Mouse (Mus musculus) forebrain, embryonic 13.5 days (tissue): ENCODE data around the gene Hand1. TPM values are rescaled to one million over a fixed set of nuclear protein-coding genes. Genes with fewer than 3 reads are reported as not detected.
"Not testable (repeated sequence)": the region's sequence is repeated elsewhere in the genome, so short reads cannot be mapped to it uniquely, and the experiment has no call there.

ENCODE experiments used
- ATAC-seq: fragments of 200-750 bp; cut with Nextera tagmentation; 2 replicates; pipeline ENCODE4 v1.8.0; 2017
- H3K27ac ChIP-seq: fragments of 300-500 bp; sonication (generic); 2 replicates; pipeline ENCODE4 v1.5.1; 2015; ENCODE audit warnings: inconsistent platforms, mild to moderate bottlenecking, moderate library complexity
- H3K27me3 ChIP-seq: fragments of 300-500 bp; sonication (generic); 2 replicates; pipeline ENCODE4 v1.6.1; 2015; ENCODE audit warnings: mild to moderate bottlenecking, inconsistent platforms
- H3K36me3 ChIP-seq: fragments of 300-500 bp; sonication (generic); 2 replicates; pipeline ENCODE4 v1.6.1; 2015; ENCODE audit warnings: mild to moderate bottlenecking, inconsistent platforms; ENCODE audit not compliant: poor library complexity, severe bottlenecking
- H3K4me1 ChIP-seq: fragments of 300-500 bp; sonication (generic); 2 replicates; pipeline ENCODE4 v1.6.1; 2015; ENCODE audit warnings: inconsistent platforms
- H3K4me2 ChIP-seq: fragments of 300-500 bp; sonication (generic); 2 replicates; pipeline ENCODE4 v1.6.1; 2015; ENCODE audit warnings: inconsistent platforms, mild to moderate bottlenecking, moderate library complexity
- H3K4me3 ChIP-seq: fragments of 300-500 bp; sonication (generic); 2 replicates; pipeline ENCODE4 v1.5.1; 2015; ENCODE audit warnings: mild to moderate bottlenecking, inconsistent platforms
- H3K9ac ChIP-seq: fragments of 300-500 bp; sonication (generic); 2 replicates; pipeline ENCODE4 v1.6.1; 2015; ENCODE audit warnings: mild to moderate bottlenecking, inconsistent platforms
- H3K9me3 ChIP-seq: fragments of 300-500 bp; sonication (generic); replicated peaks from 2 replicates; pipeline ENCODE4 v1.6.1; 2016; ENCODE audit warnings: inconsistent platforms
- WGBS: fragments of 180-500 bp; shearing (Covaris S2); methylation state at CpG from one replicate; pipeline ENCODE4 v1.1.7; 2015; 5-methylcytosine and 5-hydroxymethylcytosine counted together
- polyA plus RNA-seq: library from polyadenylated mRNA; unstranded; fragments of >200 nt; fragmentation: Nextera tagmentation; extraction: Ambion mirVana; gene quantifications from 2 replicates; pipeline ENCODE4 v1.2.1, GENCODE M21; 2015

The Hand1 gene
- polyA plus RNA-seq, 1 experiment from 2014 or later: not detected

DNA sequence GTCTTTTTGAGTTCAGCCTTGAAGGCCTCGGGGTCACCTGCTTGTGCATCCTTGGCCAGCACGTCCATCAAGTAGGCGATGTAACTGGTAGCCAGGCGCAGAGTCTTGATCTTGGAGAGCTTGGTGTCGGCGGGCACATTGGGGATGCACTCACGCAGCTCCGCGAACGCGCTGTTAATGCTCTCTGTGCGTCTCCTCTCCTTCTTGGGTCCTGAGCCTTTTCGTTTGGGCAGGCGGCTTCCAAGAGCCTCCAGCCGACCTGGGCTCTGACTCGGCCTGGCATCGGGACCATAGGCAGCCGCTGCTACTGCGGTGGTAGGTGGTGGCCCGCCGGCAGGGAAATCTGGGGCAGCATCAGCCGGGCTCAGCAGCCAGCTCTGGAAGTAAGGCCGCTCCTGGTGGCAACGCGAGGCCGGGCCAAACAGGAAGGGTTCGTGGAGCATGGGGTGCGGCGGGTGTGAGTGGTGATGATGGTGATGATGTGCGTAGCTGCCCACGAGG, 1.3 kb downstream of the Hand1 start:
- 2% methylated on average over 31 of the region's 31 CpGs for WGBS
- H3K36me3 ChIP-seq: no peaks in the 10 kb centered on the region
- no peak overlapping the region for H3K27ac ChIP-seq
- H3K27me3 ChIP-seq: peaks cover 99% of the 10 kb centered on the region
- peaks cover 22% of the 10 kb centered on the region for H3K4me1 ChIP-seq
- no peak overlapping the region; the same call in 1 of the 2 replicates for H3K4me3 ChIP-seq
- H3K4me2 ChIP-seq: no peak overlapping the region
- no peaks in the 10 kb centered on the region for H3K9me3 ChIP-seq
- no peak overlapping the region for H3K9ac ChIP-seq
- ATAC-seq: no peak

- H3K9ac ChIP-seq: no peak overlapping the region
- no peaks in the 10 kb centered on the region for H3K9me3 ChIP-seq
- WGBS: 13% methylated on average over 17 of the region's 17 CpGs
- H3K27ac ChIP-seq: no peak overlapping the region
- peaks cover 22% of the 10 kb centered on the region for H3K4me1 ChIP-seq
- ATAC-seq: no peak
- H3K27me3 ChIP-seq: peaks cover 97% of the 10 kb centered on the region
- H3K4me3 ChIP-seq: no peak overlapping the region
- no peak overlapping the region for H3K4me2 ChIP-seq
- no peaks in the 10 kb centered on the region for H3K36me3 ChIP-seq
These were observed 2.5 kb downstream of the Hand1 start for GRCm38 (mm10) chr11:57829871-57830775.

- no peak overlapping the region for H3K27ac ChIP-seq
- 2% methylated on average over 53 of the region's 53 CpGs for WGBS
- no peak overlapping the region for H3K4me3 ChIP-seq
- no peaks in the 10 kb centered on the region for H3K9me3 ChIP-seq
- H3K4me2 ChIP-seq: no peak overlapping the region
- H3K36me3 ChIP-seq: no peaks in the 10 kb centered on the region
- ATAC-seq: no peak
- no peak overlapping the region for H3K9ac ChIP-seq
- H3K27me3 ChIP-seq: peaks cover 97% of the 10 kb centered on the region
- H3K4me1 ChIP-seq: peaks cover 22% of the 10 kb centered on the region
These were observed 3.4 kb downstream of the Hand1 start for GRCm38 (mm10) chr11:57828955-57829870.

DNA sequence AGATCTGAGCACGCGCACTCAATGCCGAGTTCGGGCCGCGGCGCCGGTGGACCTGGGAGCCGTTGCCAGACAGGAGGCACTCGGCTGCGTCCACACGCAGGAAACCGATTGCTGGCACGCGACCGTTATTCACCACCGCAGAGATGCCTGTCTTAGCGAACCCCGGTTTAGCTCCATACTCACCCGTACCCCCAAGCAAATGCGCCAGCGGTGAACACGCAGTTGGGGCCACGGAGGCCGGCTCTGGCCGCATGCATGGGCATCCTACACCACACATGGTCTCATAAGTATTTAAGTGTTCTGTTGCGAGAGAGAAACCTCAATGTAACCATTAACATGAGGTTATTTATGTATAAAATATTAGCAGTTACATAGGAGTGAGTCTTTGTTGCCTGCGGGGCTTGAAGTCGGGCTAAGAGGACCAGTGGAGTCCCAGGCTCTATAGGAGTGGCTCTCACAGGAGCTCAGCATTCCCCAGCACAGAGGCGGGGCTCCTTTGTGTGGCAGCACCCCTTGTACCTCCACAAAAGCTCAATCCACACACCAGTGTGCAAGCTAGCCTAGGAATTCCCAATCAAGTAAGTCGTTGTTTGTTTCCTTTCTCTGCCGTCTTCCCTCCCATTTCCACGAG, 4.6 kb downstream of the Hand1 start:
- Histone ChIP-seq H3K27ac (no peak overlapping the region), H3K36me3 (no peaks in the 10 kb centered on the region), H3K9ac (peak overlapping the region; percentile 40; the same call in 1 of the 2 replicates), H3K27me3 (peaks cover 93% of the 10 kb centered on the region), H3K4me3 (peak overlapping the region; percentile 37), H3K9me3 (no peaks in the 10 kb centered on the region), H3K4me2 (peak overlapping the region; percentile 59), H3K4me1 (peaks cover 19% of the 10 kb centered on the region)
- no peak for ATAC-seq
- under 1% methylated on average over 33 of the region's 33 CpGs for WGBS

DNA sequence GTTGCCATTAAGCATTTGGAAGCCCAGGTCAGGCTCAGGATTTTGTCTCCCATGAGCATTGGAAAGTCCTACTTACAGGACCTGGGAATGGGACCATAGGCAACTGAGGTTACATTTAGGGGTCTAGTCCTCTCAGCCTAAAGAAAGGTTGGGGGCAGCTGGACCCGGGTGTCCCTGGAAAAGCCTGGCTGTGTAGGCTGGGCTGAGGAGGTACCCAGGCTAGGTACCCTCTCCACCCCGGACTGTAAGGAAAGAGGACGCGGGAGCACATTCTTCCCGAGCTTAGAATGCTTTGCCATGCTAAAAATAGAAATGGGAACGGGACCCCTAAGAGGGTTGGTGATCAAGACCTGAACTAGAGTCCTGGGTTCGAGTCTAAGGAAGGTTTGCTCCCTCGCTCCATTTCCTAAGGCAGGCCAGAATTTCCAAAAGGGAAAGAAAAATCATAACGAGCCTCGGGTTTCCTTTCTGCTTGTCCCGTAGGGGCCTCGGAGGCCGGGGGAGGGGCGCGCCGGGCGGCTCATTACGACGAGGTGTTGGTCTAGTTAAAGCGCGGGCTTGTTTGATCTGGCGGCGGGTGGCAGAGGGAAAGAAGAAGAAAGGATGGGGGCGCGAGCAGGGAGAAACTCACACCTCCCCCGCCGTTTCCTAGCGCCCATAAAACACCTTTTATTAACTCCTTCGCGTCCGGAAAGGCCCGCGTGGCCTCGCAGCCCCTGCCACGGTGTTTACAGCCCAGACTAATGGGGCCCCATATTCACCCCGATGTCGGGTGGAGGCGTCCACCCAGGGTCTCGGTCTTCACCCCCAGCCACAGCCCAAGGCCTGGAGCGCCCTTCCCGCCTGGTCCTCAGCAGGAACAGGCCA, 5.3 kb downstream of the Hand1 start:
- Histone ChIP-seq H3K27ac (no peak overlapping the region), H3K4me3 (peak overlapping the region; percentile 37), H3K9me3 (no peaks in the 10 kb centered on the region), H3K9ac (peak overlapping the region; percentile 40; the same call in 1 of the 2 replicates), H3K36me3 (no peaks in the 10 kb centered on the region), H3K4me2 (peak overlapping the region; percentile 59), H3K4me1 (peaks cover 19% of the 10 kb centered on the region), H3K27me3 (peaks cover 85% of the 10 kb centered on the region)
- WGBS: under 1% methylated on average over 41 of the region's 41 CpGs
- peak; percentile 30; the same call in 1 of the 2 replicates for ATAC-seq

- H3K9me3 ChIP-seq, H3K36me3 ChIP-seq, H3K9ac ChIP-seq, H3K27ac ChIP-seq, H3K4me3 ChIP-seq, H3K4me2 ChIP-seq, ATAC-seq: not testable (repeated sequence)
- H3K4me1 ChIP-seq: peaks cover 12% of the 10 kb centered on the region
- H3K27me3 ChIP-seq: peaks cover 65% of the 10 kb centered on the region
- 44% methylated on average over 11 of the region's 11 CpGs for WGBS
These were observed 7.4 kb downstream of the Hand1 start for GRCm38 (mm10) chr11:57825234-57825633.

DNA sequence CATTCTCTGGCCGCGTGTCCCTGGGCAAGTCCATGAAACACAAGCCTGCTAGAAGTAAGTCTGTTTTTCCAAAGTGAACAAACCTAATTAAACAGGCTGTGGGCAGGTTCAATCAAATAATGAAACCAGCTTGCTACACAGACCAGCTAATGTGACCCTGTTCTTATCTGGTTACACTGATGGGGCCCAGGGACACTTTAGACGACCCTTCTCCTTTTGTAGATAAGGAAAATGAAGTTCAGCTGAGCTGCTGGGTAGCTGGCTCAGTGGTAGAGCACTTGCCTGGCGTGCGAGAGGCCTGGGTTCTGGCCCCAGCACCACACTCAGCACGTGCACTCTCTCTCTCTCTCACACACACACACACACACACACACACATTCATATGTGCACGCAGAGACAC, 8.9 kb downstream of the Hand1 start:
- no peak for ATAC-seq
- Histone ChIP-seq H3K9me3 (no peaks in the 10 kb centered on the region), H3K4me3 (no peak overlapping the region), H3K9ac (no peak overlapping the region), H3K4me2 (no peak overlapping the region), H3K27me3 (peaks cover 49% of the 10 kb centered on the region), H3K4me1 (peaks cover 12% of the 10 kb centered on the region), H3K36me3 (no peaks in the 10 kb centered on the region), H3K27ac (no peak overlapping the region)
- 73% methylated on average over 7 of the region's 7 CpGs for WGBS

DNA sequence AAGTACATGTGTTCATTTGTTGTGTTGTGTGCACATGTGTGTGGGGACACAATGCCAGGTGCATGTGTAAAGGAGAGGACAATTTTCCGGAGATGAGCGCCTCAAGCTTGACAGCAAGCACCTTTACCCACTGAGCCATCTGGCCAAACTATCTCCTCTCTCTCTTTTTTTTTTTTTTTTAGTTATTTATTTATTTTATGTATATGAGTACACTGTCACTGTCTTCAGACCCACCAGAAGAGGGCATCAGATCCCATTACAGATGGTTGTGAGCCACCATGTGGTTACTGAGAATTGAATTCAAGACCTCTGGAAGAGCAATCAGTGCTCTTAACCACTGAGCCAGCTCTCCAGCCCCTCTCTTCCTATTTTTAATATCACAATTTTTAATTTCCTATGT, 9.5 kb downstream of the Hand1 start:
- H3K27ac ChIP-seq, H3K9me3 ChIP-seq, H3K4me2 ChIP-seq, H3K9ac ChIP-seq, ATAC-seq, H3K4me3 ChIP-seq, H3K36me3 ChIP-seq: not testable (repeated sequence)
- 89% methylated on average over 2 of the region's 2 CpGs for WGBS
- Histone ChIP-seq H3K4me1 (peaks cover 11% of the 10 kb centered on the region), H3K27me3 (peaks cover 44% of the 10 kb centered on the region)

DNA sequence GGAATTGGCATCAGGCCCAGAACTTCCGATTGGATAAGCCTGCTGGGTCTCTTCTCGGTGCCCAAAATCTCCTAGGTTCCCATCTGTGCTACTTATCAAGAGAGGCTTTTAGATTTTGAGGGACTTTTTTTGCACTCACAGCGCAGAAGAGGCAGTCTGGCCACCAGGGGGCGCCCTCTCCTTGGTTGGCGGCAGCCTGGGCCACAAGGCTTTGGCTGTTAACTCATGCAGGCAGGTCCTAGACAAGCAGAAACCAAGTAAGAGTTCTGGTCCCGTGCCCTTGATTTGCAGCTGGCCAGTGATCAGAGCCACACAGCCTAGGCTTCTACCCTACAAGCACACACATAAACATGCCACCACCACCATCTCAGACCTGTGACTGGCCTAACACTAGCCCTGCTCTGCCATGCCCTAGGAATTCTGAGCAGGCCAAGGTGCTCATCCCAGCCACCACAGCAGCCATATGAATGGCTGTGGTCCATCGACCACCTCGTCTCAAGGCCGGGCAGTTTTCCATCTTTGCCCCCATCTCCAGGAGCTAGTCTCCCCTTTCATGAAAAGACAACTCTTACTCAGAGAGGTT, 12.5 kb downstream of the Hand1 start:
- no peak overlapping the region for H3K4me3 ChIP-seq
- no peak overlapping the region for H3K27ac ChIP-seq
- 34% methylated on average over 9 of the region's 9 CpGs for WGBS
- no peak overlapping the region for H3K9ac ChIP-seq
- no peaks in the 10 kb centered on the region for H3K9me3 ChIP-seq
- peaks cover 15% of the 10 kb centered on the region for H3K27me3 ChIP-seq
- H3K4me1 ChIP-seq: no peaks in the 10 kb centered on the region
- no peak overlapping the region for H3K4me2 ChIP-seq
- 0 out of 2 replicates have a peak, but pooled peaks have one; percentile 16 for ATAC-seq
- H3K36me3 ChIP-seq: no peaks in the 10 kb centered on the region

GRCm38 (mm10) chr11:57818189-57818588, 14.4 kb downstream of the Hand1 start:
- H3K27me3 ChIP-seq: no peaks in the 10 kb centered on the region
- H3K27ac ChIP-seq: no peak overlapping the region
- no peak for ATAC-seq
- H3K4me2 ChIP-seq: no peak overlapping the region
- no peaks in the 10 kb centered on the region for H3K36me3 ChIP-seq
- no peaks in the 10 kb centered on the region for H3K4me1 ChIP-seq
- no peak overlapping the region for H3K9ac ChIP-seq
- H3K9me3 ChIP-seq: no peaks in the 10 kb centered on the region
- 87% methylated on average over 4 of the region's 4 CpGs for WGBS
- no peak overlapping the region for H3K4me3 ChIP-seq

- Histone ChIP-seq H3K27ac (no peak overlapping the region), H3K27me3 (no peaks in the 10 kb centered on the region), H3K36me3 (peaks cover 43% of the 10 kb centered on the region), H3K4me1 (no peaks in the 10 kb centered on the region), H3K4me2 (no peak overlapping the region), H3K4me3 (no peak overlapping the region), H3K9ac (no peak overlapping the region), H3K9me3 (no peaks in the 10 kb centered on the region)
- WGBS: 92% methylated on average over 3 of the region's 3 CpGs
- ATAC-seq: no peak
These were observed 19.0 kb downstream of the Hand1 start for GRCm38 (mm10) chr11:57813641-57814040.
